Mouse (Mus musculus) c-Kit-positive CD71-positive TER-119-negative erythroid progenitor cells, embryonic 14.5 days (primary cell): ENCODE results near the gene Rgs21.

Source experiments
- DNase-seq: peaks from one replicate; pipeline ENCODE4 v3.0.0-alpha.2; 2013; ENCODE audit warnings: low read depth

Gene Rgs21

DNA sequence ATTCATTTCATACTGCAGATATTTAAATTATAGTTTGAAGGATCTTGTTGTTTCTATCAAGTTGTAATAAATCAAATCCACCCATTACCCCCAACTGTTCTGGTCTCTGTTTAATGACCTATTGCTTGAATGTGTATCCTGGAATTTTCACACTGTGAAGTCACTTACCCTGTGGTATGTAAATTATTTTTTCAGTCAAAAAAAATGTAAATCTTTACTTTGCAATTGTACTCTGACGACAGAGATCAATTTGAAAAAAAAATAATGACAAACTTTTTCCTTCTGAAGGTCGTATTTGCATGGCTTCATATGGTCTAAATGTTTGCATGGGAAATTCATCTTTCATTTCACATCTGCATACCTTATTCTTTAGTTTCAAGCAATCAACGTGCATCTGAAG is at the start of gene Rgs21:
Gene Rgs21 (minus strand): TSS at position 101 of the 400 bp plus-strand sequence.
- no peak for DNase-seq

DNA sequence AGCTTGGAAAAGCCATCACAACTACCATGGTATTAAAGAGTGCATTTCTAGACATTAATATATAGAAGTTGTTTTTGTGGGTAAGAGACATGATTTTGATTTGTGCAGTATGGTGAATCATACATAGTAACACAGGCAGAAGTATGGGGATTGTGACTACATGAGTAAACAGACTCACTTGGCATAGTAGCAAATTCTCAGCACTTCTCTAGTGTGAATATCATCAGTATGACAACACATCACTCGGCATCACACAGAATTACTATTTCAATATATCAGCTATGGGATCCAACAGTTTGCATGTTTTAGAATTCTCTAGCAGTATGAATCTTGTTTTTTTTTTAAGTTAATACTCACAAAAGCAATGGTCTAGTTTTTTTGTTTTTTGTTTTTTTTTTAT is 36.6 kb upstream of the Rgs21 start:
- DNase-seq: no peak

DNA sequence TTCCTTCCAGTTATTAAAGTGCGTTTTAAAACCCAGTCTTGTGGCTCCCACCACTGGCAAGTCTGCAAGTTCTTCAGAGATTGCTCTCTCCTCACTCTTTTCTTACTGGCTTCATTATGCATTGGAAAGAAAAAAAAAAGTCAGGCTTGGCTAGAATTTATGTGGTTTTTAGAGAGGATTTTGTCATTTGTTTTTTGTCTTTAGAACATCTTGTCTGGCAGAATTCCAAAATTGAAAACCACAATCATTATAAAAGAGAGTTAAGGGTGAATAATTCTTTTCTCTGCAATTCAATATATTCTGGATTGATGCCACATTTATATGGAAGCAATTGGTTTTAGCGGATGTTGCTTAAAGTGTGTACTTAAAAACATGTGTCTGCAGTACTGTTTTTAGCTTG is 35.5 kb upstream of the Rgs21 start:
- no peak for DNase-seq

DNA sequence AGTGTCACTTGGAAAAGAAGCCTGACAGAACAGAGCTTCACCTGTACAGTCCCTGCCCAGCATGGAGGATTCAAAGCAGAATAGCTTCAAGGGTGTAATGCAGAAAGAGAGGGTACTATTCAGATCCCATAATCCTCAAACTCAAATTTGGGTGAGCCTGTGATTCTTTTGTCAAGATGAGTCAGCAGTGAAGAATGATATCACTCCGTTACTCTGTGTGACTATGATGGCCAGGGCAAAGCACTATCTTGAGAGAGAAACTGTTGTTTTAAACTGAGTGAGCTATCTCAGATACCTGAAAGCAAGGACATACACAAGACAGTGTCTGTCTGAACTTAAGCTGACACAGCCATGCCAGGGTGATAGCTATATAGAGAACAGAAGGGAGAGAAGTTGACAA is 11.9 kb upstream of the Rgs21 start:
- DNase-seq: no peak

DNA sequence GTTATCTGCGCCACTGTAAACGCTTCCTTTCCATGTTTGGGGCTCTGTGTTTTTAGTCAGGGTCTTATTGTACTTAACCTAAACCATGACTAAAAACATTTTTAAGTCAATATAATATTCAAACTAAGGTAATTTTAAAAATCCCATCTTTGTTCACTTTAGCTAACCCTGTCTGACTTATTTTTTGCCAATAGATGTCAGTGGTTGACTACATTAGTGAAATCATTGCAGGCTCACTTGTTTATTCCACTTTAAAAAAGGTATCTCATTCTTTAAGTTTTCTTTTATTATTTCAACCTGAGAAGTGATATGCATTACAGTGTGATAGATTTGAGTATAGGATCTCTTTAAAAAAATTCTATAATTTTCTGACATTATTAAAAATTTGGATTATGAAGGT is 5.5 kb upstream of the Rgs21 start:
- DNase-seq: no peak

DNA sequence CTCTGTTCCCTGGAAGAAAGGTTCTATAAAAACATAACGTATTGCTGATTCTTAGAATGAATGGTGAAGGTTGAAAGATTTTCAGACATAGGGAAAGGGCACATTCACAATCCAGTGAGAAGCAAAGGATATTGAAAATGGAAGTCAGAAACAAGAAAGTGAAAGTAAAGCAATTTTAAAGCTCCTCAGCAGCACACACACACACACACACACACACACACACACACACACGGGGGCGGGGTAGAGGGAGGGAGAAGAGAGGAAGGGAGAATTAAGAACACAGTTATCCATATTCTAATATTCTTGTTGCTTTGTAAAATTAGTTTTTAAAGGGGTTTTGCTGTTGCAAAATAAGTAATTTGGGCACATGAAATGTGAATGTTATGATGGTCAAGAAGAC is 2.4 kb upstream of the Rgs21 start:
- no peak for DNase-seq

DNA sequence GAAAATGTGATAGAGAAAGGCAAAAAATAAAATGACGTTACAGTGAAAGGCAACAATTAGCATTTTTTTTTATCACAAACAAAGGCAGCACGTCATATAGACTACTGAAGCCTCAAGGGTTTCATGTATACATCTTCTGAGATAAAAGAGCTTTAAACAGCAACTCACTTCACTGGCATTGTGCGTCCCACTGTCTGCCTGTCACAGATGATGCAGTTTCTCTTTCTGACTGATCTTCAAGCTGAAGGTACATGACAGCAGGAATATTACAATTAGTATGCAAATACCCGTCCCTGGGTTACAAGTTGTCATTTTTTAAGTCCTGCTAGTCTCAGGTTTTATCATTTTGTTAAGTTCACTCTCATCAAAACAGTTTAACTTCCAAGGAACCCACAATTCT is 22.3 kb downstream of the Rgs21 start:
- no peak for DNase-seq

DNA sequence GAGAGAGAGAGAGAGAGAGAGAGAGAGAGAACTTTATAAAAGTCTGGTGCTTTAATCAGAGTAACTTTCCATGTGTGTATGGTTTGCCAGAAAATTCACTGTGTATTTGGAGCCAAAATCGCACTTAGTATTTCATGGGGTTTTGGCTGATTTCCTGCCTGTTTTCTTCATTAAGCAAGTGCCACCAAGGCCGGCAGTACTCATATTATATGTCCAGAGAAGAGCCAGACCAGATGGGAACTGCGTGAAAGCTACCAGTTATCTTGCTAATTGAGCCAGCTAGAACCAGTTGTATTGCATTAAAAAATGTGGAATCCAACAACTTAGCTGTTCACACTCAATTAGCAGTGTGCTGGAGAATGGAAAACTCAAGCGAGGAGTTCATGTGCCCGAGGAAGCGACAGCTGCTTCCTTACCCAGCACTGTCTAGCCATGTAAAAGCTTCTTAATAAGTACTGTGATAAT is 22.9 kb downstream of the Rgs21 start:
- DNase-seq: no peak

DNA sequence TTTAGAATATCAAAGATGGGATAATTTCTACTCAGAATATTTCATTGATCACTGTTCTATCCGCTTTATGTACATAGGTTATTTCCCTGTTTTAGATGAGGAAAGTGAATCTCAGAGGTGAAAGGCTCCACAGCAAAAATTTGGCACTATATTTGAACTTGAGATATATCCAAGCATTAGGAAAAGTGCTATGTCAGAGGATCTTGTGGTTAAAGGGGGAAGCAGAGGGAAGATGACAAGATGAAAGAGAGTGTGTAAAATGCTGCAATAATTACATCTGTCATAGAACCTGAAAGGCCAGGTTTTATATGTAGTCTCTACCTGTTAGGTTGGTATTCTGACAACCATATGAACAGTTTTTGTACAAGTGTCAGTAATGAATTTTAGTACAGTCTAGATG is 35.7 kb downstream of the Rgs21 start:
- no peak for DNase-seq

DNA sequence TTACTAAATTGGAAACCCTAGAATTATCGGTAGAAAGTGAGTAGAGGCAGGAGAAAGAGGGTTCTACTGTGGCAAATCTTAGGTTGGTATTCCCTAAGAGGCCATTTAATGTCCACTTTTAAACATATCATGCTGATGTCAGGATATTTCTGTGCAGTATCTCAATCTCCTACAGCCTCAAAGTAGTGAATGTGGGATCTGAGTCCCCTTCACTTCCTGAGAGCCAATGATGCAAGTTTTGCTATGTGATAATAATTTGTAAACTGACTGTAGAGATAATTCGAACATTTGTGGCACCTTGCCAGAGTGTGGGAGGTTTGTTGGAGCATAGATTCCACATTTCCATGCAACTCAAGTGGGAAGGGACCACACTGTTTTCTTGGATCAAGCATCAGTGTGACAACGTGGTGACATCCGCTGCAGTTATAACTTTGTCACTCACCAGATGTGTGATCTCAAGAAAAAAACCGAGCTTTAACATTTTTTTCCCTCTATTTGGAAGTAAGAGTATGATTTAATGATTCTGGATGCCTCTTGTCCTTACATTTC is 49.5 kb downstream of the Rgs21 start:
- no peak for DNase-seq

DNA sequence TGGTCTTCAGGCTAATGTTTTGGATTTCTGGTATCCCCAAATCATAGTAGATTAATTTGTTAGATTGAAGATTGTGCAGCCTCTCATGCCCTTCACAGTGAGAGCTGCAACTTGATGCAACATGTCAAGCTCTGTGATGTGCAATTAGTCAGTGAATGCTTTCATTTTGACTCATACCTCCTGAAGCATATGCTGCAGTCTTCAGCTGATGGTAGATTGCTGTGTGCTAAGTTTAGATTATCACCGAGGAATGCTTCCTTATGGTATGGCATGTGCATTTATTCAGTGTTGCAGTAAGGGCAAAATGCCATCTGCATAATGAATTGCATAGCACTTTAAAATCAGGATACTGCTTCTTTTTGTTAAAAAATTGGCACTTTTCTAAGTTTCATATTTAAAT is 65.2 kb downstream of the Rgs21 start:
- DNase-seq: no peak

DNA sequence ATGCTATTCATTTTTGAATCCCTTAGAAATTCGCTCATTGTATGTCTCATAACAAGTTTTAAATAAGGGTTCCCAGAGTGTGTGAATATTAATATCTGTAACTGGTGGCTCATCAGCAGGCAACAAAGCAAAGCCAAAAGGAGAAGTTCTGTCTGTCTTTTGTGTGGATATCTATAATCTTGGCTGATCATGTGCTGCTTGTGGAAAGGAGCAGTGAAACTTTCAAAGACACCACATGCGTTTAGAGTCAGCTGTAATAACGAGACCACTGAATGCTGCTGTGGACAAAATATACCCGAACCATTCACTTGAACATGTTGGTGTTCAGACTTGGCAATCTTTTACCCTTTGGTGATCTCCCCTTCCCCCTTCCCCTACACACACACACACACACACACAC is 67.0 kb downstream of the Rgs21 start:
- no peak for DNase-seq

DNA sequence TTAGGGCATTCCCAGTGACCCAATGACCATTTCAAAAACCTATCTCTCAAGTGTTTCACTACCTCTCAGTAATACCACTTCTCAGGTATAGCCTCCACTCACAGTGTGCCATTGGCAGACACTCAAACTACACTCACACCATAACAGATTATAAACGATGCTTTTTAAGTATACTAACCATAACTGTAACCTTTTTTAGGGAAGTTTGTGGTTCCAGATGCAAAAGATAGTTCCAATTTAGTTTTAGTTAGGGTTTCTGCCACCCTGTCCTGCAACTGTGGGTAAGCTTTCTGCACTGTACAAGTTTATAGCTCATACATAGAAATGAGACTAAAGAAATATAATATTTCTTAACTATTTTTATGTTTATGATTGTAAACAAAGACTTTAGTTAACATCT is 67.7 kb downstream of the Rgs21 start:
- DNase-seq: no peak

DNA sequence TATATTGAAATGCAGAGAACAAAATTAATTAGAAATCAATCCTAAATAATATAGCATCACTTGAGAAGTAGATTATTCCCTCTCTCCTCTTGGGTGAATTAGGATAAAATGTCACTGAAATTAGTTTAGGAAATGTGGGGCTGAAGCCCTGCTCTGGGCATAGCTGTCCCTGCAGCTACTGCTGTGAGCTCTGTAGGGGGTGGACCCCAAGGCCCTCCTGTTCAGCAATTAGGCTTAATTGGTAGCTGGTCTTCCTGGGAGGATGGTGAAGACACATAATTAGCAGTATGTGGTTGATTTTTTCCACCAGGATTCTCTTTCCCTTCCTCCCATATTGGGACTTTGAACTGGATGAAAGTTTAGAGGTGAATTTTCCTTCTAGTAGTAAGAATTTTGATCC is 68.7 kb downstream of the Rgs21 start:
- DNase-seq: no peak

DNA sequence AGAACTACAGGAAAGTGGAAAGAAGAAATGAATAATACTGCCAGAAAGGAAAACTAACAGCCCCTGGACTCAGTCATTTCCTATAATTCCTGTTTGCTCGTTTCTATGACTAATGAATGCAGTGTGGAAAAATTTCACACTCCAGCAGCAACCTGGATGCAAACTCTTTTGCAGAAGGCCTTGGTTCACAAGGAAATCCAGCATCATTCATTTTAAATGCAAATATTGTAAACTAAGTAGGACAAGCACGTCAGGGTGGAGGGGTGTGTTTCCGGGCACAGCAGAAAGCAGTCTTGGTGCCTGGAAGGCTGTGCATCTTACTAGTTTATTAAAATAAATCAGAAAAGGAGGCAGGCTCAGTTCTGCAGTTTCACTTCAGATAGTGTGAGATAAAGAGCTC is 69.4 kb downstream of the Rgs21 start:
- no peak for DNase-seq

DNA sequence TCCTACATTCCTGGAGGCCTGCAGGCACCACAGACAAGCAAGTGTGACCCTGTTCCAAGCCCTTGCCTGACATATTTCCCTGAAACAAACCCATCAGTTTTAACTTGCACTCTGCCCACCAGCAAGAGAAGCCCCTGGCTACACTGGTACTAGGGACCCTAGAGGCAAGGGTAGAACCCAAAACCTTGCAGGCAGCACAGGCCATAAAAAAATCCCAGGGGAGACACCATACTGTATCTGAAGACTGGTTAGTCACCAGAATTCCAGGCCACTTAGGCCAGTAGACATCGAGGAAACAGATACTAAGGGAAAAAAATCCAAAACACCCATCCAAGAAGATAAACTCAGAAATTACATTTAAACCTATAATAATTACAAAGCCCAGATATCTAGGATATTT is 74.1 kb downstream of the Rgs21 start:
- no peak for DNase-seq

DNA sequence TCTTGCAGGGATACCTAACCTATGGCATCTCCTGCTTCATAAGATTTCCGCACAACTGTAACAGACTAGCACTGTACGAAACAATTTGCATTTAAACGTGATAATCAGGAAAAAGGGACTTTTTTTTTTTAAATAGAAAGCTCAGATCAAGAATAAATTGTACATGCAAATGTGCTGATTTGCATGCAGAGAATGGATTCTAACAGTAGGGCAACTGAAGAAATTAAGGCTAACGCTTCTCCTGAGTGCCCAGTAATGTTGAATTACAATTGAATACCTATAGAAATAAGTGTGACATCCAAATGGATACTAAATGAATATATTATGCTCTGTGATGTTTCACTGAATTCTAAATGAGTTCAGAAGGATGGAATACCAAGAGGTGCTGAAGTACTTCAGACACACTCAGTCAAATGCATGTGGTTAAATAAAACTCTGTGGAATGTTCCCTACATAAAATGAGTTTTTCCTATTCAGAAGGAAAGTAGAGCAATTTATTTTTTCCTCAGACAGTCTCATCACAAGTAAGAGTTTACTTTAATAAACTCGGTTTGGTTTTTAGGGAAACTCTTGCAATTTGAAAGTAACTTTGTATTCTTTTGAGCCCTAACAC is 79.1 kb downstream of the Rgs21 start:
- DNase-seq: no peak
